Mouse (Mus musculus): ENCODE data around the gene Hmgxb4.

GRCm38 (mm10) chr8:74977427-74977826 is 15.7 kb upstream of the Hmgxb4 start:
- TF ChIP-seq CTCF (IDR thresholded peaks at IDR 0.05; ENCODE audit: borderline replicate concordance, control insufficient read depth, extremely low read depth, insufficient read depth, low read length, poor library complexity) (no peak), POLR2A (IDR thresholded peaks at IDR 0.05; ENCODE audit: control insufficient read depth, extremely low read depth, insufficient read depth, low read length, poor library complexity) (no peak)

All from thymus, adult 2 months (tissue).